In the genomic region with DNA sequence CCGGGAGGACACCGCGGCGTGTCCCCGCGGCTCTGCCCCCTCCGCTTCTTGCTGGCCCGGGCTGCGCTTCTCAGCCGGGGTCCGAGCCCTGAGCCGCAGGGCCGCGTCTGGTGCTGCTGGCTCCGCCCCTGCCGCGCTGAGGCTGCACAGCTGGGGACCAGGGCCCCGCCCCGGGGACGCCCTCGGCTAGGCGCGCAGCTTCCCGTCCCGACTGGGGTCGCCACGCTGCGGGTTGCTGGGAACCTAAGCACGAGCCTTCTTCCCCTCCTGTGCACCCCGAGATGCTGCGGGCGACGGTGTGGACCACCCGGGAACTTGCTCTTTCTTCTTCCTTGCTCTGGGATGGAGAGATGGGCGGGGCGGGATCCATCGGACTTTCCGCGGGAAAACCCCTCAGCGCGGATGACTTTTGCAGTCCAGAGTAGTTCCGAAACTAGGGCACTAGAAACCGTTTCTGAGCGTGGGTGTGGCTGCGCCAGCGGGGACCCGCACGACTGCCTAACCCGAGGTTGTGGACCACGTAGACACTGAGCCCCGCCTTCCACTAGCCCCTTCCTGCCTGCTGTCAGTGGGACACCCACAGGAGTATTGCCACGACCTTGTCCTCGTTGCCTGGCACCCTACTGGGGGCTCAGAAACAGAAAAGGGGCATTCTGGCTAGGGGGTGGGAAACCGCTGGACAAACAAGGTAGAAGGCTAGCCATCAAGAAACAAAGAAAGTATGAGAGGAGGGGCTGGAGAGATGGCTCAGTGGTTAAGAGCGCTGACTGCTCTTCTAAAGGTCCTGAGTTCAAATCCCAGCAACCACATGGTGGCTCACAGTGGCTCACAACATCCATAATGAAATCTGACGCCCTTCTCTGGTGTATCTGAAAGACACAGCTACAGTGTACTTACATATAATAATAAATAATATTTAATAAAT, we compare ENCODE assay signal across 8 mouse cellular contexts. TPM values are rescaled to one million over a fixed set of nuclear protein-coding genes. Genes with fewer than 3 reads are reported as not detected.
DNase-seq lines count a peak whose midpoint lies in the region; ATAC-seq and TF ChIP-seq lines count a peak whose summit lies in the region.

Gene Stx11 (minus strand): TSS at position 148 of the 925 bp plus-strand sequence.

- H3K4me1 ChIP-seq in CH12.LX (ENCODE audit: control insufficient read depth in 1 of 2, insufficient read depth in 2 of 2), result peaks cover 16 to 40% of the 10 kb centered on the region in 2 experiments
- no peaks in the 10 kb centered on the region for H3K4me1 ChIP-seq in embryonic facial prominence, embryonic 12.5 days
- 0 out of 2 replicates have a peak, but pooled peaks cover 4% of the 10 kb centered on the region for H3K4me1 ChIP-seq in heart, embryonic 12.5 days (replicated peaks)
- H3K4me1 ChIP-seq in kidney, embryonic 16.5 days (ENCODE audit: insufficient read depth, low read length), result no peaks in the 10 kb centered on the region

- peak; percentile 80 for DNase-seq in CH12.LX (ENCODE audit: extremely low read depth)
- DNase-seq in adrenal gland, postnatal 25 days, result peak; percentile 80
- peak; percentile 5 for DNase-seq in retina, postnatal 7 days (ENCODE audit: low read depth, low spot score)
- DNase-seq in left cerebral cortex, postnatal 14 days (ENCODE audit: low spot score in 2 of 2), result no peak

- H3K9ac ChIP-seq in CH12.LX (ENCODE audit: insufficient read depth, low read depth), result peak within 1 kb of the TSS; percentile 58
- peak within 1 kb of the TSS; percentile 61 for H3K9ac ChIP-seq in embryonic facial prominence, embryonic 12.5 days
- H3K9ac ChIP-seq in heart, embryonic 12.5 days, result peak within 1 kb of the TSS; percentile 65
- peak within 1 kb of the TSS; percentile 71 for H3K9ac ChIP-seq in kidney, embryonic 16.5 days (replicated peaks; ENCODE audit: low read length)

- dilution Hi-C loops in CH12.LX (cut with MboI; ENCODE audit: extremely low pct_ligation_motif_present, extremely low pct_unique_long_range_greater_than_20kb, low sequenced_read_pairs), result no loop called here

- H3K4me3 ChIP-seq in CH12.LX (replicated peaks in 1 of 3; ENCODE audit: low read depth in 2 of 3, low read length in 2 of 3, poor library complexity in 1 of 3) (peak within 1 kb of the TSS; percentile 68 to 88 (median 82)), macrophage (ENCODE audit: inconsistent target) (peak within 1 kb of the TSS; percentile 60)
- H3K4me3 ChIP-seq in embryonic facial prominence, embryonic 12.5 days, result peak within 1 kb of the TSS; percentile 63
- H3K4me3 ChIP-seq in heart, embryonic 12.5 days, result peak within 1 kb of the TSS; percentile 67
- peak within 1 kb of the TSS; percentile 76 for H3K4me3 ChIP-seq in kidney, embryonic 16.5 days (ENCODE audit: low read length)

- peaks cover 28% of the 10 kb centered on the region for H3K79me2 ChIP-seq in CH12.LX (replicated peaks; ENCODE audit: control insufficient read depth, extremely low read depth, insufficient read depth, poor library complexity, severe bottlenecking)
- peaks cover 5% of the 10 kb centered on the region; the same call in 1 of the 2 replicates for H3K79me2 ChIP-seq in macrophage (ENCODE audit: inconsistent target)

- H3K9me3 ChIP-seq in CH12.LX (replicated peaks; ENCODE audit: low read length), result peaks cover 12% of the 10 kb centered on the region
- H3K9me3 ChIP-seq in embryonic facial prominence, embryonic 12.5 days, result no peaks in the 10 kb centered on the region
- H3K9me3 ChIP-seq in heart, embryonic 12.5 days (replicated peaks), result no peaks in the 10 kb centered on the region
- H3K9me3 ChIP-seq in kidney, embryonic 16.5 days (ENCODE audit: low read length), result peaks cover 3% of the 10 kb centered on the region; the same call in 1 of the 2 replicates

- no peak for TF ChIP-seq RAD21 in CH12.LX (IDR thresholded peaks at IDR 0.05; ENCODE audit: low read depth, low read length)

- H3K27ac ChIP-seq in CH12.LX (ENCODE audit: insufficient read depth, low read depth) (peak within 1 kb of the TSS; percentile 68), macrophage (0 out of 2 replicates have a peak within 1 kb of the TSS, but pooled peaks have one; percentile 24)
- H3K27ac ChIP-seq in embryonic facial prominence, embryonic 12.5 days, result no peak within 1 kb of the TSS
- H3K27ac ChIP-seq in heart, embryonic 12.5 days (ENCODE audit: poor library complexity, severe bottlenecking), result no peak within 1 kb of the TSS
- no peak within 1 kb of the TSS; the same call in 1 of the 2 replicates for H3K27ac ChIP-seq in kidney, embryonic 16.5 days (ENCODE audit: low read length)

- H3K4me2 ChIP-seq in CH12.LX (ENCODE audit: insufficient read depth, low read depth, poor library complexity, severe bottlenecking), result peak within 1 kb of the TSS; percentile 88; the same call in 1 of the 2 replicates
- peak within 1 kb of the TSS; percentile 81 for H3K4me2 ChIP-seq in embryonic facial prominence, embryonic 12.5 days (replicated peaks)
- H3K4me2 ChIP-seq in heart, embryonic 12.5 days, result peak within 1 kb of the TSS; percentile 89
- H3K4me2 ChIP-seq in kidney, embryonic 16.5 days (replicated peaks; ENCODE audit: low read depth, low read length), result peak within 1 kb of the TSS; percentile 81

- TF ChIP-seq EP300 in CH12.LX (IDR thresholded peaks at IDR 0.05; ENCODE audit: low read length), result peak; percentile 56; the same call in 1 of the 2 replicates

- in situ Hi-C loops in CH12.LX (cut with MboI; ENCODE audit: low pct_ligation_motif_present, low pct_unique_long_range_greater_than_20kb, low sequenced_read_pairs), result no loop called here

- intact Hi-C loops in left cerebral cortex, postnatal 14 days (cut with DNase I), result no loop called here

- peak; percentile 82 for TF ChIP-seq POLR2A in CH12.LX (IDR thresholded peaks at IDR 0.05; ENCODE audit: low read depth, low read length)

- peak; percentile 92 for ATAC-seq in embryonic facial prominence, embryonic 12.5 days (ENCODE audit: insufficient number of reproducible peaks, insufficient read depth, low FRiP score, low TSS enrichment)
- ATAC-seq in heart, embryonic 12.5 days (ENCODE audit: insufficient number of reproducible peaks, low FRiP score), result peak; percentile 94
- ATAC-seq in kidney, embryonic 16.5 days (ENCODE audit: low FRiP score, low TSS enrichment), result peak; percentile 95

- no peaks in the 10 kb centered on the region for H3K27me3 ChIP-seq in CH12.LX (replicated peaks)
- 0 out of 2 replicates have a peak, but pooled peaks cover 6% of the 10 kb centered on the region for H3K27me3 ChIP-seq in embryonic facial prominence, embryonic 12.5 days
- H3K27me3 ChIP-seq in heart, embryonic 12.5 days (replicated peaks), result no peaks in the 10 kb centered on the region
- no peaks in the 10 kb centered on the region for H3K27me3 ChIP-seq in kidney, embryonic 16.5 days (ENCODE audit: insufficient read depth, low read length)

- WGBS in embryonic facial prominence, embryonic 12.5 days, result 4% methylated on average over 56 of the region's 56 CpGs
- WGBS in heart, embryonic 12.5 days, result 3% methylated on average over 56 of the region's 56 CpGs
- WGBS in kidney, embryonic 16.5 days, result 3% methylated on average over 55 of the region's 56 CpGs
- WGBS in macrophage (ENCODE audit: missing documents), result 7% methylated on average over 51 of the region's 56 CpGs

- TF ChIP-seq CTCF in CH12.LX (conservative IDR thresholded peaks at IDR 0.05 in 1 of 2, IDR thresholded peaks at IDR 0.05 in 1 of 2; ENCODE audit: low read depth in 2 of 2, low read length in 2 of 2), result no peak

- H3K36me3 ChIP-seq in CH12.LX (replicated peaks in 1 of 2; ENCODE audit: control insufficient read depth in 1 of 2, insufficient read depth in 1 of 2, low read length in 1 of 2) (peaks cover 18 to 26% of the 10 kb centered on the region in 2 experiments), macrophage (ENCODE audit: inconsistent target) (no peaks in the 10 kb centered on the region)
- no peaks in the 10 kb centered on the region for H3K36me3 ChIP-seq in embryonic facial prominence, embryonic 12.5 days
- no peaks in the 10 kb centered on the region for H3K36me3 ChIP-seq in heart, embryonic 12.5 days
- no peaks in the 10 kb centered on the region for H3K36me3 ChIP-seq in kidney, embryonic 16.5 days (ENCODE audit: insufficient read depth, low read length)

TF ChIP-seq in CH12.LX, 34 proteins besides CTCF, POLR2A, EP300 and RAD21 (continues in another document):
- TF ChIP-seq NRF1 (IDR thresholded peaks at IDR 0.05; ENCODE audit: low read depth, low read length) (peak; percentile 14; the same call in 1 of the 2 replicates), USF2 (conservative IDR thresholded peaks at IDR 0.05; ENCODE audit: low read depth, low read length) (no peak), TBP (conservative IDR thresholded peaks at IDR 0.05; ENCODE audit: low read depth, low read length) (0 out of 2 replicates have a peak, but pooled peaks have one; percentile 8), CHD1 (IDR thresholded peaks at IDR 0.05; ENCODE audit: low read depth, low read length) (no peak), SMC3 (IDR thresholded peaks at IDR 0.05; ENCODE audit: low read depth, low read length) (no peak), RCOR1 (conservative IDR thresholded peaks at IDR 0.05; ENCODE audit: low read depth, low read length) (no peak), ETS1 (conservative IDR thresholded peaks at IDR 0.05; ENCODE audit: low read depth, low read length) (peak; percentile 42), SIN3A (IDR thresholded peaks at IDR 0.05; ENCODE audit: low read length) (peak; percentile 93), UBTF (IDR thresholded peaks at IDR 0.05; ENCODE audit: low read depth, low read length) (peak; percentile 67; the same call in 1 of the 2 replicates), E2F4 (IDR thresholded peaks at IDR 0.05; ENCODE audit: insufficient replicate concordance, low read depth, low read length) (no peak), ZMIZ1 (IDR thresholded peaks at IDR 0.05; ENCODE audit: low read depth, low read length) (peak; percentile 88), MAZ (IDR thresholded peaks at IDR 0.05; ENCODE audit: low read depth, low read length) (peak; percentile 20; the same call in 1 of the 2 replicates)

RNA-seq across cellular contexts. Expression of gene Stx11, which starts in this region (rescaled TPM):
- total RNA-seq in CH12.LX (2012; rRNA removed) (33.7 and 49.8 TPM in 2 replicates), CH12.LX (2014; rRNA removed) (42.3 and 47.7 TPM in 2 replicates)
- polyA plus RNA-seq in CH12.LX (2012; ENCODE audit: insufficient read length, low read depth) (22.2 and 23.4 TPM in 2 replicates), macrophage (2018) (2.3 to 4.3 TPM (median 3.1 TPM) in 3 replicates)
- 13.1 and 16.1 TPM in 2 replicates for total RNA-seq in adrenal gland, postnatal 25 days (2021)
- polyA plus RNA-seq in embryonic facial prominence, embryonic 12.5 days (2016; fragmentation: Nextera tagmentation; extraction: Ambion mirVana), result 3.5 and 4.3 TPM in 2 replicates
- polyA plus RNA-seq in heart, embryonic 12.5 days (2016; fragmentation: Nextera tagmentation; extraction: Ambion mirVana), result 5.5 and 6.4 TPM in 2 replicates
- polyA plus RNA-seq in kidney, embryonic 16.5 days (2015; fragmentation: Nextera tagmentation; extraction: Ambion mirVana), result 2.3 and 2.4 TPM in 2 replicates
- 100 to 1,000 TPM in 4 of 26 experiments, 10 to 100 TPM in 16, 1 to 10 TPM in 6; 2.2 to 217 (median 37.7) TPM for total RNA-seq in macrophage (2018; cell fraction: chromatin; rRNA removed)
- 100 to 1,000 TPM in 2 of 26 experiments, 10 to 100 TPM in 16, 1 to 10 TPM in 8; 2.9 to 136 (median 19.5) TPM for total RNA-seq in macrophage (2018; cell fraction: cytosol; rRNA removed)
- 100 to 1,000 TPM in 4 of 26 experiments, 10 to 100 TPM in 18, 1 to 10 TPM in 4; 4.0 to 143 (median 35.6) TPM for total RNA-seq in macrophage (2018; cell fraction: nucleus; rRNA removed)
- total RNA-seq in left cerebral cortex, postnatal 14 days (2021), result under 1 TPM; 0.21 to 0.35 TPM

Comparison
In these comparisons a context has a peak if more than half of its experiments do, and no peak if none do; other contexts are left out.
1. RNA of gene Stx11 (total RNA-seq): 33.7 to 49.8 TPM in CH12.LX and 13.1 to 16.1 TPM in adrenal gland, postnatal 25 days; 0.21 to 0.35 TPM in left cerebral cortex, postnatal 14 days; every median in the first group is over 10 times any median in the second.
2. DNase-seq: peak in CH12.LX (single experiment), adrenal gland, postnatal 25 days (single experiment) and retina, postnatal 7 days (single experiment); none in left cerebral cortex, postnatal 14 days (0 of 2).
3. H3K27ac ChIP-seq: peak in CH12.LX (single experiment) and macrophage (single experiment); none in embryonic facial prominence, embryonic 12.5 days (single experiment), heart, embryonic 12.5 days (single experiment) and kidney, embryonic 16.5 days (single experiment).
4. Peak in every context shown above with its lines, with median percentiles within 50 percentile points of each other: H3K4me2 ChIP-seq, H3K4me3 ChIP-seq, H3K9ac ChIP-seq and ATAC-seq.